Comparison of ENCODE assay signal across 29 mouse cellular contexts in the genomic region with DNA sequence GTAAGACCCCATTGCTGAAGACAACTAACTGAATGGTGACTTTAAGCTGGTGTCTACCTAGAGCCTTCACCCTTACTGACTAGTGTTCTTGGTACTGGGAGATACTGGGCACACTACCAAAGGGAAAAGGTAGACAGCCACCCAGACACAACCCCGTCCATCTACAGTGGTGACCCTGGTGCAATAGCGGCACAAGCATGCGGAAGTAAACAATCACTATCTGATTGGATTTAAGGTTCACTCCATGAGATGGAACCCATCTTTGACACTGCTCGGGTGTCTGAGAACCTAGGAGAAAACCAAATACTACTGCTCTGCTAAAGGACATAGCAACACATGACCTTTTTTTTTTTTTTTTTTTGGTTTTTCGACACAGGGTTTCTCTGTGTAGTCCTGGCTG.
"Had no signal": no experiment of that assay in that cellular context is flagged by ENCODE, and none has a peak within 500 bp of the region (broad histone marks: within the 10 kb centered on the region; RNA-seq: fewer than 3 reads in every experiment).

No protein-coding gene starts in this region.

- H3K4me2 ChIP-seq: embryonic facial prominence, embryonic 12.5 days; embryonic facial prominence, embryonic 13.5 days; embryonic facial prominence, embryonic 15.5 days; forebrain, embryonic 12.5 days; forebrain, embryonic 13.5 days; forebrain, embryonic 15.5 days had no signal

- DNase-seq: cerebellum, adult 2 months; cerebellum, adult 8-10 months; cerebellum, adult 9-10 months; cerebellum, adult 9-11 months; cerebellum, postnatal 10 days; cerebellum, postnatal 14 days; cerebellum, postnatal 25 days; cerebellum, postnatal 36 days; embryo, embryonic 11 days; forebrain, postnatal 0 days; gastrocnemius, adult 2 months; gastrocnemius, postnatal 10 days; gastrocnemius, postnatal 14 days; gastrocnemius, postnatal 25 days; gastrocnemius, postnatal 36 days; heart, adult 11 months; heart, adult 18-20 months; heart, adult 2 months had no signal

- H3K27me3 ChIP-seq: embryonic facial prominence, embryonic 12.5 days; embryonic facial prominence, embryonic 13.5 days; embryonic facial prominence, embryonic 15.5 days; forebrain, embryonic 12.5 days; forebrain, embryonic 13.5 days; forebrain, embryonic 15.5 days had no signal

- H3K4me3 ChIP-seq: embryonic facial prominence, embryonic 10.5 days; embryonic facial prominence, embryonic 12.5 days; embryonic facial prominence, embryonic 13.5 days; embryonic facial prominence, embryonic 15.5 days; erythroblast, embryonic 14.5 days; forebrain, embryonic 10.5 days; forebrain, embryonic 12.5 days; forebrain, embryonic 13.5 days; forebrain, embryonic 15.5 days; gastrocnemius, adult 2 months; heart, adult 2 months had no signal

- H3K36me3 ChIP-seq: embryonic facial prominence, embryonic 12.5 days; forebrain, embryonic 12.5 days; forebrain, embryonic 15.5 days had no signal

- ATAC-seq: forebrain, embryonic 13.5 days; forebrain, embryonic 14.5 days; forebrain, embryonic 15.5 days; forebrain, embryonic 16.5 days; forebrain, postnatal 0 days had no signal

- H3K27ac ChIP-seq: embryonic facial prominence, embryonic 10.5 days; embryonic facial prominence, embryonic 12.5 days; embryonic facial prominence, embryonic 13.5 days; embryonic facial prominence, embryonic 15.5 days; forebrain, embryonic 10.5 days; forebrain, embryonic 12.5 days; forebrain, embryonic 13.5 days; forebrain, embryonic 15.5 days; gastrocnemius, adult 2 months; heart, adult 2 months had no signal

- H3K9ac ChIP-seq: embryonic facial prominence, embryonic 12.5 days; embryonic facial prominence, embryonic 13.5 days; embryonic facial prominence, embryonic 15.5 days; forebrain, embryonic 12.5 days; forebrain, embryonic 13.5 days; forebrain, embryonic 15.5 days; forebrain, postnatal 0 days had no signal

- H3K9me3 ChIP-seq: embryonic facial prominence, embryonic 12.5 days; embryonic facial prominence, embryonic 15.5 days; forebrain, embryonic 13.5 days; forebrain, embryonic 15.5 days had no signal

- H3K4me1 ChIP-seq: embryonic facial prominence, embryonic 10.5 days; embryonic facial prominence, embryonic 12.5 days; embryonic facial prominence, embryonic 13.5 days; embryonic facial prominence, embryonic 15.5 days; forebrain, embryonic 10.5 days; forebrain, embryonic 12.5 days; forebrain, embryonic 13.5 days; forebrain, embryonic 15.5 days had no signal
